Mouse (Mus musculus): ENCODE measurements around the gene Rnf212b.

DNA sequence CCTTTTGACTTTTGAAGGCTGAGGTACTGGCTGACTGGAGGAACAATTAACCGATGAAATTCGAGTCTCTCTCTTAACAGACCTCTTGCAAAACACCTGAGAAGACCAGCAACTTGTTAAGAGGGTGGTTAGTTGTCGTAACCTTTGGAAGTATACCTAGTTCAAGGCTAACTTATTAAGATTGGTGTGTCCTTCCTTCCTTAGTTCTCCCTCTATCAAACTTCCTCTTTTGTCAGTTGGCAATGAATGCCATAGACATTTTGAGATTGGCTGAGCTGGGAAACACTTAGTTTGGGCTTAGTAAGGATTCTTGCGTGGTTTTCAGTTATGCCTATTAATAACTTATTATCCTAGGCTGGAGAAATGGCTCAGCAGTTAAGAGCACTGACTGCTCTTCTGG is 54.1 kb downstream of the Rnf212b start:
- TF ChIP-seq CTCF (IDR thresholded peaks at IDR 0.05; ENCODE audit: low read depth, low read length) (no peak), POLR2A (IDR thresholded peaks at IDR 0.05; ENCODE audit: extremely low read depth, insufficient read depth, low read length) (no peak)
